Mouse (Mus musculus) gastrocnemius, adult 8-10 months (tissue): ENCODE data around the gene Cfap43. TPM values are rescaled to one million over a fixed set of nuclear protein-coding genes. Genes with fewer than 3 reads are reported as not detected.

Experiments
- DNase-seq, 2 experiments: peaks; one replicate each; pipeline ENCODE4 v3.0.0; 2022; ENCODE audit warnings: low spot score in 2 of 2
- total RNA-seq, 4 experiments: library from RNA; stranded (reverse); gene quantifications; 2 replicates each; pipeline ENCODE4 v1.2.4; 2022

Cfap43 gene
- total RNA-seq, 4 experiments from 2014 or later = not detected

DNA sequence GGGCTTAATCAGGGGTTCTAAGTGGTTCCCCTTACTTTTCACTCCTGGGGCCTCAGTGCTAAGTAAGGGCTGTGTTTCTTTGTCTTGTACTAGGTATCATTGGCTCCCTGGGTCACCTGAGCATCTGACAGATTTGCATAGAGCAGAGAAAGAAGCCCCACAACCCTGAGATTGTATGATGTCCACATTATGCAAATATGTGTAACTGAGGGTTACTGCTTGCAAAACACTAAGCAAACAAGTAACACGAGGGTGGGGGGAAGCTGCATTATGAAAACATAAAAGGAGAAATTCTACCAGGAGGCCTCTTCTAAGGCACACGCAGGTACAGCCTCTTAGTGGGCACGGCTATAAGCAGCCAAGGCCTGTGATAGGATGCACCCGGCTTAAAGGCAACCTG, 3.8 kb downstream of the Cfap43 start:
- DNase-seq = no peak

DNA sequence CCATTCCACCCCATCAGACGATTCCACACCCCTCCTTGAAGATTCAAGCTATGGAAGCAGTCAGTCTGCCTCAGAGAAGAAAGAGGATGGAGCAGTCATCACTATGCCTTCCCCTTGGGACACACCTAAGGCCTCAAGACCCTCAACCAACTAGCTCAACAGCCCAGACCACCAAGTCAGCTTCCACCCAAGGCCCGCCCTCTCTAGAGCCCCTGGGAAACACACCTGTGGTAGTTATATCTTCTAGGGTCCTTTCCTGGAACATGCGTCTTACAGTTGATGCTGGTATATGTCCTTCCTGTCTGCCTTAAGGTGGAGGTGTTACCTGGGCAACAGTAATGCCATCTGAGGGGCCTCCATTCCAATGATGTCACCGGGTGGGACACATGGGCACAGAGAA, 4.9 kb downstream of the Cfap43 start:
- DNase-seq = no peak

GRCm38 (mm10) chr19:47913344-47913743, 5.7 kb downstream of the Cfap43 start:
- DNase-seq = no peak

DNA sequence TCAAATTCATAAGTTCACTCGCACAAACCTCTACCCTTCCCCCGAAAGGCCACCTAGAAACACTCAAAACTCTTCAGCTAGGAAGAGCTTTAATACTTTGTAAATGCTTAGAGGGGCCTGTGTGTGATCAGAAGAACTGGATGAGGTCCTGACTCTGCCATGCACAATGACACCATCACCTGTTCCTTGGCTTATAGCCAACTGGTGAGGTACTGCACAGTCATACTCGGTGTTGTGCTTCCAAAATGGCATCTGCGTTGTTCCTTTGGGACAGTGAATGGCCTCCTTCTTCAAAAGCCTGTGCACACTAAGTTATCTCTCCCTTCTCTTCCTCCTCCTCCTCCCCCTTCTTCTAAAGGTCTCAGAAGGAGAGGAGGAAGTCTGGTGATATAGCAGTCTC, 8.3 kb downstream of the Cfap43 start:
- DNase-seq = no peak

DNA sequence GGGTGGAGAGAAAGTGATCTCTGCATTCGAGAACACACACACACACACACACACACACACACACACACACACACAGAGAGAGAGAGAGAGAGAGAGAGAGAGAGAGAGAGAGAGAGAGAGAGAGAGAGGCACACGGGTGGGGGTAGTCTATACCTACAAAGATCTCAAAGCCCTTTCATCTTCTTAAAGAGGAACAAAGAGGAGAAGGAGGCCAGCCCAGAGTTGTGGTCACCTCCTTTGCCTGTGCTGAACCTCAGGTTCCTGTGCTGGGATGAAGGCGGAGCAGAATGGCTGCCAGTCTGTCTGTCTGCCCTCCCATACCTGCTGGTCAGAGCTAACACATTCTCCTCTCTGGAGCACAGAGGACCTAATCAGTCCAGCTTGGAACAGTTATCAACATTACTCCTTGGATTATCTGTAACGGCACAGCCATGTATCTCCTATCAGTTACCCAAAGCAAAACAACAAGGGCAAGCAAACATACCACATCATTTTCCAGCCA, 8.9 kb downstream of the Cfap43 start:
- DNase-seq = no peak

DNA sequence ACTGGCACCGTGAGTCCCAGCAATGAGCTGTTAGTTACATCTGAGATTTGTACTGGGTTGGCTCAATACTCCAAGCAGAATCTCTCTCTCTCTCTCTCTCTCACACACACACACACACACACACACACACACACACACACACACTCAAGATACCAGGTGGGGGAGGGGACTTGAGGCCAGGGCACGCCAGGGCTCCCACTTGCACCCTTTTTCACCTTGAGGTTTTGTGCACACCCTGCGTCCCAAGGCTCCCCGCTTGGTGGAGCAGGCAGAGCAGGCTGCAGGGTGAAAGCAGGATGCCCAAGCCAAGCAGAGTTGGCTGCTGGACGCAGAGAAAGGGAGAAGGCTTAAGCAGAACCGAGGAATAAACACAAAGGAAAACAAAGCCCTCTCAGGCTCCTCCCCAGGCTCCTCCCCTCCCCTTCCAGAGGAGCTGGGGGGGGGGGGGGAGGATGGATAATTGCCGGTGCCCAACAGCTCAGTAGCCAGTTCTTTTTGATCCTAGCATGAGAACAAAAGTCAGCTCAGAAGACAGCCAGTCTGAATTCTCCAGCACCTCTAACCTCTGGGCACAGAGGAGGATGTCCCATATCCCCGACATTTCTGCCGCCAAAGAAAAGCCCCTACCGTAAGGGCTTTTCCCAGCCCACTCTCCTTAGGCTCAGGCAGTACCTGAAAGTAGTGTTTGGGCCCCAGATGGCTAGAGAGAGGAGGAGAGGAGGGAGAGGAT, 9.5 kb downstream of the Cfap43 start:
- DNase-seq = no peak

GRCm38 (mm10) chr19:47908961-47909371, 10.1 kb downstream of the Cfap43 start:
- no peak for DNase-seq

DNA sequence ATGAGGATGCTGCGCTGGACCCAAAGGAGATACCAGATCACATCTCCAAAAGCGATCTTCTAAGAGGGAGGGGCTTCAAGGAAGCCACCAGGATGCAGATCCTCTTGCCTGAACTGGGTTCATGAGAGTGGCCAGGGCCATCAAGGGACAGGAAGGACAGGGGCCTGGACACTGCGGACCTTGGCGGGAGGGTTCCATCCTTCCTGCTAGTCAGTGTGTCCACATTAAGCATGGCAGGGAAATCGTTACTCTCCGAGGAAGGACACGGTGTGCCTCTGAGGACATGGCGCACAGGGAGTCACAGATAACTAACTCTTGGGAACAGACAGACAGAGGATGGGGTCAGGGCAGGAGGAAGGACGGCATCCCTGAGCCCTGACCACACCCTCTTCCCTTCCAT, 11.5 kb downstream of the Cfap43 start:
- DNase-seq = no peak

DNA sequence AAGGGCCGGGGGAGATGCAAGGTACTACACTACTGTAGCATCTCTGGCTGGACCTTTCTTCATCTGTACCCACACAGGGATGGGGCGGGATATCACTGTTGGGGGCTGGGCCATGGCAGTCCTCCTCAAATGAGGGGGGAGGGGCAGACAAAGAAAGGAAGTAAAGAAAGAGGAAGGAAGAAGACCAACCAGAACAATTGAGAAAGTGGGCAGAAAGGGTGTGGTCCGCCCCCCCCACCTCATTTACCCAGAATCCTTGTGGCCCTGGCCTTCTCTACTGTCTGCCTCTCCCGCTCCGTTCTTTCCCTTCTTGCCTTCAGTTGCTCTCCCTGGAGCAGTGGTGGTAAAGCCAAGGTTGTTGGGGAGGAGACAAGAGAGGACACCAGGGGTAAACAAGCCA, 13.5 kb downstream of the Cfap43 start:
- DNase-seq = no peak

- DNase-seq = no peak
These were observed 14.0 kb downstream of the Cfap43 start for GRCm38 (mm10) chr19:47905081-47905480.

- no peak for DNase-seq
These were observed 15.4 kb downstream of the Cfap43 start for GRCm38 (mm10) chr19:47903679-47904078.

DNA sequence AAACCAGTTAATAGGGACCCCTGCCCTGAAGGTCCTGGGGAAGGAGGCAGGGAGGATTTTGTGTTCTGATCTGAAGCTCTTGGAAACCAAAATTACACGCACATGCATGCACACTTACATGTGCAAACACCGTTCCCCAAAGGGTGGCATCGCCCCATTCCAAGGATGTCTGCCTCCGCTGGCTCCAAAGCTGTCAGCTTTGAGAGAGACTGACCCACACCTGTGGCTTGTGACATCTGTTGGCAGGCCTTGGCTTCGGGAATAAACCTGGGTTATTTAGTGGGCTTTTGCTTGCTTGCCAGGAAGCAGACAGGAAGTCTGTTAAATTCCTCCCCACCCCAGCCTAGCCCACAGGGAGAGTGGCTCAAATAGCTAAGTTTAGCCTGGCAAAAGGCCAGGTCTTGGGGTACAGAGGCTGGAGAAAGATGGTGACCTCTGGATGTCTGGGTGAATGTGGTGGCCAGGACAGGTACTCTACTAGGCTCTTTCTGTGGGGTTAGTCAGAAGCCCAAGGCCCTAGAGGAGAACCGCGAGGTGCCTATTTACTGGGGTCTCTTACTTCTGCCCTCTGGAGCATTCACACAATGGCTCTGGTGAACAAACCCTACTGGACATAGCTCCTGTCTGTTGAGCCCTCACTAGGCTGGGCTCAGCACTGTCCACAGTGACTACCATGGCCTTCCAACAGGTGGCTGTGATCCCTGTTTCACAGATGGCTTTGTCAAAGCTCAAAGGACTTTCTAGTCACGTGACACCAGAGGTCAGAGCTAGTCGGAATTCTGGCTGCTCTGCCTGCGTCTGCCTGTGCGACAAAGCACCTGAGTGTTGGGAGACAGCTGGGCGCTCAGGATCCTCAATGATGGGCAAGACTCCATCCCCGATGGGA, 16.5 kb downstream of the Cfap43 start:
- DNase-seq = no peak

DNA sequence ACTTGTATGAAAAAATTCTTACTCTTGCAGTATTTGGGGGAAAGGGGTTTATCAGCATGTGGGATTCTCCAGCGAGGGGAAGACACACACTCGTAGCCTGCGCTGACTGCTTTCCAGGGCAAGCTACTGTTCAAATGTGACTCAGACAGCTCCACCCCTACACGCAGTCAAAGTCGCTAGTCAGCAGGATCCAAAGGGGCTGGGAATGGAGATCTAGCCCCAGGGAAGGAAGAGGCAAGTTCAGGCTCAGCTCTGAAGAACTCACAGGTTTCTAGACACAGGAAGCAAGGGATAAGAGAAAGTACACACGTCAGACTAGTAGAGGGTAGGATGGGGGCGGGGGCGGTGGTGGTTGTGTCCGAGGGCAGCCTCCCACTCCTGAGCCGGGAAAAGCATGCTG, 18.5 kb downstream of the Cfap43 start:
- DNase-seq = no peak

- DNase-seq = no peak
These were observed 19.1 kb downstream of the Cfap43 start for GRCm38 (mm10) chr19:47900012-47900411.

- no peak for DNase-seq
These were observed 20.5 kb downstream of the Cfap43 start for GRCm38 (mm10) chr19:47898472-47899079.

GRCm38 (mm10) chr19:47893092-47893491, 26.0 kb downstream of the Cfap43 start:
- no peak for DNase-seq

DNA sequence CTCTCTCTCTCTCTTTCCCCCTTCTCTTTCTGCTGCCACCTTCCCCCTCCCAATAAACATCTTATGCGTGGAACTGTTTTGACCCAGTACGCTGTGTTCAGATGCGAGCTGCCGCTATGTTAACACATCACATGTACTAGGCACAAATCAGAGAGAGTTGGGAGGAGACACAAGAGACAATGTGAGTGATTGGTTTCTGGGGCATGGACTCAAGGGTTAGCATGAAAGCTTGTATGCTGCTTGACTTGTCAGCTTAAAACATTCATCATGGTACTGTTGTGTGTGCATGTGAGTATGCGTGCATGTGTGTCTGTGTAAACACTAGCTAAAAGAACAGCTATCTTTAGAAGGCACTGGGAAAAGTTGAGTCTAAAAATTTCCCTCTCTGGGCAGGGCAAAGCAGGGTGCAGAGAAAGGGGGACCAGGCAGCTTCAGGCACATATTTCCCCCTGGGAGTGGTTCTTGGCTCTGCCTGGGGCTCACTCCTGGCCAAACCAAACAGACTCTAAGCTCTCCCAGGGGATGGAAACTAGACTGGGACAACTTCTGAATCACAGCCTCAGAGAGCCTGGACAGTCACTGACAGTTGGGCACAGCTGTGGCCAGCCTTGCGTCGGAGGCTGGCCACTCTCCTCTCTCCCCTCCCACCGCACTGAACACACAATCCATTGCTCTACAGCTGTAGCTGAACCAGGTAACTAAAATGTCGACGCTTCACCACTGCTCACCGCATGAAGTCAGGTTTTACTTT, 27.4 kb downstream of the Cfap43 start:
- no peak for DNase-seq

DNA sequence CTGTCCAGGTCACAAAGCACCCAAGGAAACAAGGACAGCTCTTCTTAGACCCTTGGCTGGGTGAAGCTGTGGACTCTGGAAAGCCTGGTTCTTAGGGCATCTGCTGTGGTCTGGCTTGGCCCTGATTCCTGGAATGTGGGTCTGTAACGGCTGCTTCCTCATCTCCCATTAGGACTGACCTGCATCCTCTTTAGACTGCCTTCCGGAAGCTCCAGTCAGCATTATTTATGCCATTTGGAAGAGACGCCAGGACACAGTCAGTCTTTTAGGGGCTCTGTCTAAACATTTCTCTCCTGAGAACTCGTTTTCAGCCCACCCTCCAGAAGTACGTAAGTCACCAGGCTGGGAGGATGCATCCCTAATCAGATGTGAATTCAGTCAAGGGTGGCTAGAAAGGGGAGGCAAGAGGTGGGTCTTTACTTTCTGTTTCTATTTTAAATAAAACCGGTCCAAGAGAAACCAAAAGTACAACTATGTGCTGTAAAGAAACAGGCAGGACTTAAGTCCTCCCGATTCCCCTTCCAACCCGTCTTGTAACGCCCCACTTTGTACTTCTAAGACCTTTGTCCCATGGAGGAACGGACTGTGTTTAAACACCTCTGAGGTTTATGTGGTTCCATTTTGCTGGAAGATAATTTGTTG, 28.5 kb downstream of the Cfap43 start:
- no peak for DNase-seq

DNA sequence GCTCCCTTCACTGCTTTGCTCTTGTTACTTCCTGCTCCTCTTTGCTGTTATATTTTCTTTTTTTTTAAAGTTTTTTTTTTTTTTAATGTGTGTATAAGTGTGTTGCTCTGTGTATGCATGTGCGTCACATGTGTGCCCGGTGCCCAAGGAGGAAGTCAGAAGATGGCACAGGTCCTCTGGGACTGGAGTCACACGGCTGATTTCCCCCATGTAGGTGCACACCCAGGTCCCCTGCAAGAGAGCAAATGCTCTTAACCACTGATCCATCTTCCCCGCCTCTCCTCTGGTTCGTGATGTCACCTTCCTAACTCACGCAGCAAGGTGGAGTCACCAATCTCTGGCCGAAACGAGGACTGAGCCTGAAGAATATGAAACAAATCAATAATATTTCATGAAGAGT, 31.1 kb downstream of the Cfap43 start:
- no peak for DNase-seq

GRCm38 (mm10) chr19:47887417-47887816, 31.7 kb downstream of the Cfap43 start:
- DNase-seq = no peak

DNA sequence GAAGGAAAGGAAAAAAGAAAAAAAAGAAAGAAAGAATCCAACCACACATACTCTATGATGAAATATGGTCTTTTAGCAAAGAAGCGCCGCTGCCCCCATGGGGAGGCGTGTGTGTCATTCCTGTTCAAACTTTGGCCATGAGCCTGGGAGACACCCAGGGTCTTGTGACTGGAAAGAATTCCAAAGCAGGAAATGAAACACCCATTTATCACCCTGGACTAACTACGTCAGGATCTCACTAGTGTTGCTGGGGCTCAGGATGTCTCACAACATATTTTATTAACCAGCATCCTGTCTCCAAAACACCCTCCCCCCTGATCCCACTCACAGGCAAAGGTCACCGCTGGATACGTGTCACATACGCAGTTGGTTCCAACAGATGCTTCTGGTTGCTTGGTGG, 32.5 kb downstream of the Cfap43 start:
- no peak for DNase-seq
